Mouse (Mus musculus): Measurements from ENCODE around the gene Olfr916. TPM values are rescaled to one million over a fixed set of nuclear protein-coding genes. Genes with fewer than 3 reads are reported as not detected.

Gene Olfr916
- not detected in 2 replicates for polyA plus RNA-seq (2015; fragmentation: Nextera tagmentation; extraction: Ambion mirVana)

DNA sequence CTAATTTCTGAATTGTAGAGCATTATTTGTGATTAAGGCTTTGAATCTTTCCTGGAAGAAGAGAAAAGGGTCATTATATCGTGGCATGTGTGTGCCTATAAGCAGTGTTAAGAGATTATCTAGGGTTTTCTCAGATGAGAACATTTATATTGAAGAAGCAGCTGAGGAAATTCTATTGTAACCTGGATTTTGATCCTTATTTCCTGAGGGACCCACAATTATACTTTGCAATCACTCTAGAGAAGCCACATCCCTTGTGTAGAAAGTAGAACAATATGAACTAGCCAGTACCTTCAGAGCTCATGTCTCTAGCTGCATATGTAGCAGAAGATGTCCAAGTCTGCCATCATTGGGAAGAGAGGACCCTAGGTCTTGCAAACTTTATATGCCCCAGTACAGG, at the start of gene Olfr916:
TSS of gene Olfr916 (minus strand) at position 101 of the 400 bp plus-strand sequence.
- WGBS, result 60% methylated on average over 1 of the region's 1 CpGs
- Histone ChIP-seq H3K4me3 (no peak within 1 kb of the TSS), H3K27me3 (no peaks in the 10 kb centered on the region), H3K36me3 (no peaks in the 10 kb centered on the region), H3K9me3 (replicated peaks) (no peaks in the 10 kb centered on the region), H3K4me2 (no peak within 1 kb of the TSS), H3K27ac (no peak within 1 kb of the TSS), H3K9ac (no peak within 1 kb of the TSS), H3K4me1 (replicated peaks) (no peaks in the 10 kb centered on the region)
- no peak for ATAC-seq (replicated peaks; ENCODE audit: insufficient number of reproducible peaks, insufficient read depth, low FRiP score, low read depth)

DNA sequence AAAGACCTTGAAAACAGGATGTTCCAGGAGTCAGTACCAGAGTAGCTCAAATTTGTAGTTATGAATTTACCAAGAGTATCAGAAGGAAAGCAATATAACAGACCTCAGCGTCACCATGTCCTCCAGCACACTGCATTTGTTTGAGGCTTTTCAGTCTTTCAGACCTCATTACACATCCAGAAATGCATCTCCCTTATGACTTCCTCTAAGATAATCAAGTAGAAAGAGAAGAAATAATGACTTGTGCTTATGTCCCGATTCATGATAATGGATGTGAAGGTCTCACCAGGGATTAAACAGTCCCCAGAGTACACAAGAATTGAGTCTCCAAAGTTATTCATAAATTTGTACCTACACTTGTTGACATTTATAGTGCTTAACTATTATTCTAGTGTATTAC, 14.8 kb upstream of the Olfr916 start, which contains the start of gene Olfr918:
TSS of gene Olfr918 (minus strand) at position 101 of the 400 bp plus-strand sequence.
- WGBS, result 75% methylated on average over 2 of the region's 2 CpGs
- no peaks in the 10 kb centered on the region for H3K9me3 ChIP-seq (replicated peaks)
- H3K4me1 ChIP-seq (replicated peaks), result no peaks in the 10 kb centered on the region
- no peaks in the 10 kb centered on the region for H3K27me3 ChIP-seq
- H3K4me2 ChIP-seq, result no peak within 1 kb of the TSS
- no peak within 1 kb of the TSS for H3K4me3 ChIP-seq
- no peak within 1 kb of the TSS for H3K9ac ChIP-seq
- no peak for ATAC-seq (replicated peaks; ENCODE audit: insufficient number of reproducible peaks, insufficient read depth, low FRiP score, low read depth)
- no peak within 1 kb of the TSS for H3K27ac ChIP-seq
- H3K36me3 ChIP-seq, result no peaks in the 10 kb centered on the region

- no peak overlapping the region for H3K9ac ChIP-seq
- no peak overlapping the region for H3K4me2 ChIP-seq
- H3K27me3 ChIP-seq, result no peaks in the 10 kb centered on the region
- no peaks in the 10 kb centered on the region for H3K4me1 ChIP-seq (replicated peaks)
- no peak for ATAC-seq (replicated peaks; ENCODE audit: insufficient number of reproducible peaks, insufficient read depth, low FRiP score, low read depth)
- H3K36me3 ChIP-seq, result no peaks in the 10 kb centered on the region
- no peak overlapping the region for H3K4me3 ChIP-seq
- WGBS, result 67% methylated on average over 2 of the region's 2 CpGs
- H3K9me3 ChIP-seq (replicated peaks), result no peaks in the 10 kb centered on the region
- no peak overlapping the region for H3K27ac ChIP-seq
These were observed 13.2 kb upstream of the Olfr916 start for GRCm38 (mm10) chr9:38672887-38673286.

GRCm38 (mm10) chr9:38665742-38666141, 6.1 kb upstream of the Olfr916 start, which contains the start of gene Olfr917:
Olfr917 (minus strand) TSS chr9:38665842.
- Histone ChIP-seq H3K9ac (no peak within 1 kb of the TSS), H3K36me3 (no peaks in the 10 kb centered on the region), H3K9me3 (replicated peaks) (no peaks in the 10 kb centered on the region), H3K4me1 (replicated peaks) (no peaks in the 10 kb centered on the region), H3K4me2 (no peak within 1 kb of the TSS), H3K4me3 (no peak within 1 kb of the TSS), H3K27ac (no peak within 1 kb of the TSS), H3K27me3 (no peaks in the 10 kb centered on the region)
- no peak for ATAC-seq (replicated peaks; ENCODE audit: insufficient number of reproducible peaks, insufficient read depth, low FRiP score, low read depth)
- WGBS, result 83% methylated on average over 1 of the region's 1 CpGs

DNA sequence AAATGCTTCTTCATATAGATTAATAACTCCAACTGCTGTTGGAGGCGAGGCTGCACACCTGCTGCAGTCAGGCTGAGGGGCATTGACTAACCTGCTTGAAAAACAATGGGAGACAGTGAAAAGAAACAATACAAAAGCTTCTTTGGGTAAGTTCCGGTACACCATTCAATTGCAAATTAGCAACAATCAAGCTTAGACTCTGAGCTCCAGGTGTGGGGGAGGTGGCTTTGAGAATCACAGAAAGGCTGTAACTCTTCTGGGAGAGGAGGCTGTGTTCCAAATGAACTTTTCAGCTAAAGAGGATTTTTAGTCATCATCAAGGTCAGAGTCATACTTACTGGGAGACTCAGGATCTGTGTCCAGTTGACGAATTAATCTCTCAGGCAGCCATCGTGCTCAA, 27.3 kb downstream of the Olfr916 start:
- H3K9ac ChIP-seq, result no peak overlapping the region
- H3K36me3 ChIP-seq, result no peaks in the 10 kb centered on the region
- H3K9me3 ChIP-seq (replicated peaks), result no peaks in the 10 kb centered on the region
- H3K4me2 ChIP-seq, result no peak overlapping the region
- 78% methylated on average over 4 of the region's 4 CpGs for WGBS
- ATAC-seq (replicated peaks; ENCODE audit: insufficient number of reproducible peaks, insufficient read depth, low FRiP score, low read depth), result no peak
- H3K27ac ChIP-seq, result no peak overlapping the region
- no peaks in the 10 kb centered on the region for H3K4me1 ChIP-seq (replicated peaks)
- H3K4me3 ChIP-seq, result no peak overlapping the region
- H3K27me3 ChIP-seq, result no peaks in the 10 kb centered on the region

Other genes starting within 250 kb of the Olfr916 start
- gene Olfr901, start 230.4 kb downstream of the Olfr916 start, polyA plus RNA-seq (2015; fragmentation: Nextera tagmentation; extraction: Ambion mirVana), result not detected in 2 replicates
- gene Olfr902, start 212.2 kb downstream of the Olfr916 start, polyA plus RNA-seq (2015; fragmentation: Nextera tagmentation; extraction: Ambion mirVana), result not detected in 2 replicates
- gene Olfr904, start 196.7 kb downstream of the Olfr916 start, polyA plus RNA-seq (2015; fragmentation: Nextera tagmentation; extraction: Ambion mirVana), result not detected in 2 replicates
- gene Olfr905, start 188.8 kb downstream of the Olfr916 start, polyA plus RNA-seq (2015; fragmentation: Nextera tagmentation; extraction: Ambion mirVana), result not detected in 2 replicates
- gene Olfr906, start 172.8 kb downstream of the Olfr916 start, polyA plus RNA-seq (2015; fragmentation: Nextera tagmentation; extraction: Ambion mirVana), result not detected in 2 replicates
- not detected in 2 replicates for gene Olfr907, start 164.1 kb downstream of the Olfr916 start, polyA plus RNA-seq (2015; fragmentation: Nextera tagmentation; extraction: Ambion mirVana)
- gene Olfr911-ps1, start 138.3 kb downstream of the Olfr916 start, polyA plus RNA-seq (2015; fragmentation: Nextera tagmentation; extraction: Ambion mirVana), result not detected in 2 replicates
- not detected in 2 replicates for gene Olfr910, start 122.0 kb downstream of the Olfr916 start, polyA plus RNA-seq (2015; fragmentation: Nextera tagmentation; extraction: Ambion mirVana)
- gene Olfr912, start 79.7 kb downstream of the Olfr916 start, polyA plus RNA-seq (2015; fragmentation: Nextera tagmentation; extraction: Ambion mirVana), result not detected in 2 replicates
- gene Olfr913, start 67.1 kb downstream of the Olfr916 start, polyA plus RNA-seq (2015; fragmentation: Nextera tagmentation; extraction: Ambion mirVana), result not detected in 2 replicates
- not detected in 2 replicates for gene Olfr914, start 54.8 kb downstream of the Olfr916 start, polyA plus RNA-seq (2015; fragmentation: Nextera tagmentation; extraction: Ambion mirVana)
- gene Olfr917, start 6.0 kb upstream of the Olfr916 start, polyA plus RNA-seq (2015; fragmentation: Nextera tagmentation; extraction: Ambion mirVana), result not detected in 2 replicates
- gene Olfr918, start 14.7 kb upstream of the Olfr916 start, polyA plus RNA-seq (2015; fragmentation: Nextera tagmentation; extraction: Ambion mirVana), result not detected in 2 replicates
- not detected in 2 replicates for gene Olfr919, start 43.8 kb upstream of the Olfr916 start, polyA plus RNA-seq (2015; fragmentation: Nextera tagmentation; extraction: Ambion mirVana)
- 19.8 and 24.0 TPM in 2 replicates for gene Vwa5a, start 58.4 kb upstream of the Olfr916 start, polyA plus RNA-seq (2015; fragmentation: Nextera tagmentation; extraction: Ambion mirVana)
- 0.03 TPM in 1 of 2 replicates, not detected in the other for gene Olfr920, start 92.4 kb upstream of the Olfr916 start, polyA plus RNA-seq (2015; fragmentation: Nextera tagmentation; extraction: Ambion mirVana)
- gene Olfr921, start 113.2 kb upstream of the Olfr916 start, polyA plus RNA-seq (2015; fragmentation: Nextera tagmentation; extraction: Ambion mirVana), result not detected in 2 replicates
- gene Olfr922, start 154.7 kb upstream of the Olfr916 start, polyA plus RNA-seq (2015; fragmentation: Nextera tagmentation; extraction: Ambion mirVana), result not detected in 2 replicates
- gene Olfr923, start 166.7 kb upstream of the Olfr916 start, polyA plus RNA-seq (2015; fragmentation: Nextera tagmentation; extraction: Ambion mirVana), result not detected in 2 replicates
- not detected in 2 replicates for gene Olfr924, start 184.6 kb upstream of the Olfr916 start, polyA plus RNA-seq (2015; fragmentation: Nextera tagmentation; extraction: Ambion mirVana)
- gene Olfr26, start 195.2 kb upstream of the Olfr916 start, polyA plus RNA-seq (2015; fragmentation: Nextera tagmentation; extraction: Ambion mirVana), result not detected in 2 replicates
- not detected in 2 replicates for gene Olfr926, start 217.3 kb upstream of the Olfr916 start, polyA plus RNA-seq (2015; fragmentation: Nextera tagmentation; extraction: Ambion mirVana)